Mouse (Mus musculus): ENCODE results near the gene Gm20431. TPM values are rescaled to one million over a fixed set of nuclear protein-coding genes. Genes with fewer than 3 reads are reported as not detected.
A peak's percentile ranks its signal among the peaks of the same experiment; 100 is the strongest.

The Gm20431 gene
- polyA plus RNA-seq, 1 experiment from 2014 or later = 8.8 TPM

DNA sequence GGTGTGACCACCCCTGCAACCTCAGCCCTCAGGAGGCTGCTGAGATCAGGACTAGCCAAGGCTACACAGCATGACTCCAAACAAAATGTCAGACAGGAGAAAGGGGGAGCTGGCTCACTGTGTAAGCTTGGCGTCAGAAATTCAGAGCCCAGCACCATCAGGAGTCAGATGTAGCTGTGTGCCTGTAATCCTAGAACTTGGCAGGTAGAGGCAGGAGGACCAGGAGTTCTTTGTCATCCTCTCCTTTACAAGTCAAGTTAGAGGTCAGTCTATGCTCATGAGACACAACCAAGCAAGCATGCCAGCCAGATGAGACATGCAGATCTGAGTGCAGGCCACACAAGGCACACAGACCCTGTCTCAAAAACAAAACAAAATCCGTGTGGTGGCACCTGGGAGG, 35.6 kb downstream of the Gm20431 start:
- no peak for TF ChIP-seq CTCF (IDR thresholded peaks at IDR 0.05; ENCODE audit: low read depth)
- 58% methylated on average over 2 of the region's 2 CpGs for WGBS

DNA sequence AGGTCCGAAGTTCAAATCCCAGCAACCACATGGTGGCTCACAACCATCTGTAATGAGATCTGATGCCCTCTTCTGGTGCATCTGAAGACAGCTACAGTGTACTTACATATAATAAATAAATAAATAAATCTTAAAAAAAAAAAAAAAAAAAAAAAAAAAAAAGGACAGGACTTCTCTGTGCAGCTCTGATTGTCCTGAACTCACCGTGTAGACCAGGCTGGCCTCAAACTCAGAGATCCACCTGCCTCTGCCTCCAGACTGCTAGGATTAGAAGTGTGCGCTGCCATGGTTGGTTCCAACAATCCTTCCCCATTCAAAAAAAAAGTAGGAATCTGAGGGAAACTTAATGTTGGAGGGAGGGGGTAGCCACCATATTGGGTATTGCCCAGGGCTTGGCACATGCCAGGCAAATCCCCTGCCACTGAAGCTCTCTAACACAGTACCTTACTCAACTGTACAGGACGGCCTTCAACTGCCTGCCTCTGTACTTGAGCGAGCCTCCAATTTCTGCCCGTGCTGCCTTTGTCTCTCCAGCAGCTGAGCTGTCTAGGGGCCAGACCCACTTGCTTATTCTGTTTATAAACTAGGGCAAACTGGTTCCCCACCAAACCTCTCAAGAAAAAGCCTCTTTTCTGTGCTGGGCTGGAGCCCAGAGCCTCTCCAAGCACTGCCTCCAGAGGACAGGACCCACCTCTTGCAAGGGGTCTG, 36.8 kb downstream of the Gm20431 start:
- no peak for TF ChIP-seq CTCF (IDR thresholded peaks at IDR 0.05; ENCODE audit: low read depth)
- no peak for ATAC-seq
- no peak overlapping the region for H3K27ac ChIP-seq (ENCODE audit: low read depth, low read length)
- no peaks in the 10 kb centered on the region for H3K27me3 ChIP-seq (replicated peaks; ENCODE audit: control insufficient read depth, insufficient read depth, low read length)
- no peak overlapping the region for H3K9ac ChIP-seq (ENCODE audit: low read depth, low read length)
- peaks cover 13% of the 10 kb centered on the region for H3K4me1 ChIP-seq (replicated peaks; ENCODE audit: control insufficient read depth, insufficient read depth, low read length)
- H3K9me3 ChIP-seq (ENCODE audit: control insufficient read depth) = no peaks in the 10 kb centered on the region
- H3K36me3 ChIP-seq (ENCODE audit: control insufficient read depth, insufficient read depth) = peaks cover 18% of the 10 kb centered on the region
- whole genome bisulfite sequencing = 80% methylated on average over 6 of the region's 6 CpGs
- H3K4me3 ChIP-seq (ENCODE audit: low read depth, low read length) = no peak overlapping the region
- H3K4me2 ChIP-seq (replicated peaks; ENCODE audit: low read depth) = no peak overlapping the region

More for the DNA sequence above, 35.6 kb downstream of the Gm20431 start:
- Histone ChIP-seq H3K4me1 (replicated peaks; ENCODE audit: control insufficient read depth, insufficient read depth, low read length) (peaks cover 21% of the 10 kb centered on the region), H3K9me3 (ENCODE audit: control insufficient read depth) (no peaks in the 10 kb centered on the region), H3K36me3 (ENCODE audit: control insufficient read depth, insufficient read depth) (peaks cover 18% of the 10 kb centered on the region), H3K27ac (ENCODE audit: low read depth, low read length) (no peak overlapping the region), H3K4me2 (replicated peaks; ENCODE audit: low read depth) (no peak overlapping the region), H3K27me3 (replicated peaks; ENCODE audit: control insufficient read depth, insufficient read depth, low read length) (no peaks in the 10 kb centered on the region), H3K9ac (ENCODE audit: low read depth, low read length) (no peak overlapping the region), H3K4me3 (ENCODE audit: low read depth, low read length) (no peak overlapping the region)
- no peak for ATAC-seq

DNA sequence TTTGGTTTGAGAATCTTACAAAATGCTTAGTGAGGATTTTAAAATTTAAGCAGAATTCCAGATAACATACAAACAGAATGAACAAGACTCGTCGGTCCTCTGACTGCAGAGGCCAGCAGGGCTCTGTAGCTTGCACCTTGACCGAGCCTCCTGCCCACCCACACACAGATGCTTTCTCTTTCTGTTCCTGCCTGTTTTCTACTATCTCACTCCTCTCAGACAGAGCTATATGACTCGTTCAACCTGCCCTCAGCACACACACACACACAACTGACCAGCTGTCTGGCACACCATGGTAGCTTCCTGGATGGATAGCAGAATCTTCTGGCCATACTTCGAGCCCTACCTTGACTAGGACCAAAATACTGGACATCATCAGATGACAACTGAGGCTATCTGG, 38.3 kb downstream of the Gm20431 start:
- ATAC-seq = peak; percentile 70
- Histone ChIP-seq H3K9me3 (ENCODE audit: control insufficient read depth) (no peaks in the 10 kb centered on the region), H3K27me3 (replicated peaks; ENCODE audit: control insufficient read depth, insufficient read depth, low read length) (no peaks in the 10 kb centered on the region), H3K27ac (ENCODE audit: low read depth, low read length) (peak overlapping the region; percentile 46; the same call in 1 of the 2 replicates), H3K36me3 (ENCODE audit: control insufficient read depth, insufficient read depth) (peaks cover 12% of the 10 kb centered on the region), H3K4me1 (replicated peaks; ENCODE audit: control insufficient read depth, insufficient read depth, low read length) (peaks cover 7% of the 10 kb centered on the region; the same call in 1 of the 2 replicates), H3K9ac (ENCODE audit: low read depth, low read length) (no peak overlapping the region), H3K4me3 (ENCODE audit: low read depth, low read length) (no peak overlapping the region), H3K4me2 (replicated peaks; ENCODE audit: low read depth) (no peak overlapping the region)
- TF ChIP-seq CTCF (IDR thresholded peaks at IDR 0.05; ENCODE audit: low read depth) = no peak
- WGBS = 43% methylated on average over 5 of the region's 5 CpGs

DNA sequence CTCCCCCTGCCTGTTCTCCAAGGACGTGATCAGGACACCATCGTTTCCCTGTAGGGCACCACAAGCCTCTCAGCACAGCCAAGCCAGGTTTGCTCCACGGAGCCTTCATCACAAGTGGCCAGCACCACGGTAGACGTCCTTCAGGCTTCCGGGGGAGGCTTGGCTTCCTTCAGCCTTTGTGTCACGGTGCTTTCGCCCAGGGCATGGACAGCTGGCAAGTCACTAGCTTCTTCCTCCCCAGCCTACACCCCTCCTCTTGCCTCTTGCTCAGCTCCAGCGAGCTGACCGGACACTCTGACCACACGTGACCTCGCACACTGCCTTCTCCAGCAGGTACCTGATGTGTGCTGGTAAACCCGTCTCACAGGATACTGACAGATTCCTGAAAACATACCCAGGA, 38.9 kb downstream of the Gm20431 start:
- H3K9me3 ChIP-seq (ENCODE audit: control insufficient read depth) = no peaks in the 10 kb centered on the region
- peaks cover 7% of the 10 kb centered on the region; the same call in 1 of the 2 replicates for H3K4me1 ChIP-seq (replicated peaks; ENCODE audit: control insufficient read depth, insufficient read depth, low read length)
- H3K36me3 ChIP-seq (ENCODE audit: control insufficient read depth, insufficient read depth) = peaks cover 8% of the 10 kb centered on the region
- WGBS = 72% methylated on average over 13 of the region's 13 CpGs
- H3K27me3 ChIP-seq (replicated peaks; ENCODE audit: control insufficient read depth, insufficient read depth, low read length) = no peaks in the 10 kb centered on the region
- no peak overlapping the region for H3K9ac ChIP-seq (ENCODE audit: low read depth, low read length)
- no peak; the same call in 1 of the 2 replicates for ATAC-seq
- no peak overlapping the region for H3K4me2 ChIP-seq (replicated peaks; ENCODE audit: low read depth)
- H3K27ac ChIP-seq (ENCODE audit: low read depth, low read length) = peak overlapping the region; percentile 35; the same call in 1 of the 2 replicates
- TF ChIP-seq CTCF (IDR thresholded peaks at IDR 0.05; ENCODE audit: low read depth) = no peak
- no peak overlapping the region for H3K4me3 ChIP-seq (ENCODE audit: low read depth, low read length)

DNA sequence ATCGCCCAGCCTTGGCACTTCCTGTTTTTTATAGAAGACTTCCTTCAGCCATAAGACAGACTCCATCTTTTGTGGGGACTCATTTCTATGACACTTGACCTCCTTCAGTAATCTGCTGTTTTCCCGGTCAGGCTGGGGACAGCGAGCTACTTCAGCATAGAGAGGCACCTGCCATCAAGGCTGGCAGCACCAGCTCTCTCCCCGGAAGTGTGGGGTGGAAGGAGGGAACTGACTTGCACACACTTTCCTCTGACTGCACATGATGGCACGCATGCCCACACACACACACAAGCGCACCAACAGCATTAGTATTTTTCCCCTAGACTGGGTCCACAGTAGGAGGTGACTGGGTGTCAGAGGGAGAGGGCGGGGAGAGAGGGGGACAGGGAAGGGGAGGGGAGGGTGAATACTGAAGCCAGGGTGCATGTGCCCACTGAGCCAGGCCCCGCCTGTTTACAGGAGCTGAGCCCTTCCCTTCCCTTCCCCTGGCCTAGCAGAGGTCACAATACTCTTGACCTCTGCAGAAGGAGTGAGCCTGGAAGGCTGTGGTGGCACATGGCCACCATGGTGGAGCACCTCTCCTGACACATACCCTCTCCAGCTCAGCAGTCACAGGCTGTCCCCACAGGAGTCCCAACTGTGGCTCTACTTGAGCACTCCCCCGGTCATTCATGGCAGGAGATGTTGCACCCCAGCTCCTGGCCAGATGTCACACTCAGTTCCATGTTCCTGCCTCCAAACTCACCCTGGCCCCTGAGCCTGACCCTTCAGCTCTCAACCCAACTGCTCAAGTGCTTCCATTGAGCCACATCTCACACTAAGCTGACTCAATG, 39.8 kb downstream of the Gm20431 start:
- H3K36me3 ChIP-seq (ENCODE audit: control insufficient read depth, insufficient read depth) = peaks cover 11% of the 10 kb centered on the region
- no peaks in the 10 kb centered on the region for H3K9me3 ChIP-seq (ENCODE audit: control insufficient read depth)
- H3K27me3 ChIP-seq (replicated peaks; ENCODE audit: control insufficient read depth, insufficient read depth, low read length) = no peaks in the 10 kb centered on the region
- no peak overlapping the region; the same call in 1 of the 2 replicates for H3K27ac ChIP-seq (ENCODE audit: low read depth, low read length)
- peaks cover 7% of the 10 kb centered on the region; the same call in 1 of the 2 replicates for H3K4me1 ChIP-seq (replicated peaks; ENCODE audit: control insufficient read depth, insufficient read depth, low read length)
- no peak for ATAC-seq
- H3K4me3 ChIP-seq (ENCODE audit: low read depth, low read length) = no peak overlapping the region
- no peak for TF ChIP-seq CTCF (IDR thresholded peaks at IDR 0.05; ENCODE audit: low read depth)
- H3K4me2 ChIP-seq (replicated peaks; ENCODE audit: low read depth) = no peak overlapping the region
- WGBS = 71% methylated on average over 8 of the region's 9 CpGs
- no peak overlapping the region for H3K9ac ChIP-seq (ENCODE audit: low read depth, low read length)

DNA sequence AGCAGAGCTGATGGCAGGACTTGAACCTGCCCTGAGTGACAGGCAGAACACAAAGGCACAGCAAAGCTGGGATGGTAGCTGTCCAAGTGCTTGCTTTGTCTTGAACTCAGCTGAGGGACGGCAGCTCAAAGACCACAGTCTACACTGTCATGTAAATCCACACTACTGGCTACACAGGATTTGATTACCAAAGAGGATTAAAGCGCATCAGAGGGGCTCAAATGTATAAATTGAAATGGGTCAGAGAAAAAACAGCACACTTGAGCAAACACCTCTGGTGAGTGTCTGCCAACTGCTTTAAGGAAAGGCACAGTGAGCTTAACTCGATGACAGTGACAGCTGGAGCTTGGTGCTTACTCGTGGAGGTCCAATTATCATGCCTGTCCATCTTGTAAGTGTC, 43.8 kb downstream of the Gm20431 start:
- no peak for ATAC-seq
- peaks cover 36% of the 10 kb centered on the region for H3K36me3 ChIP-seq (ENCODE audit: control insufficient read depth, insufficient read depth)
- no peaks in the 10 kb centered on the region for H3K27me3 ChIP-seq (replicated peaks; ENCODE audit: control insufficient read depth, insufficient read depth, low read length)
- no peak overlapping the region for H3K4me3 ChIP-seq (ENCODE audit: low read depth, low read length)
- no peak overlapping the region for H3K9ac ChIP-seq (ENCODE audit: low read depth, low read length)
- peaks cover 3% of the 10 kb centered on the region; the same call in 1 of the 2 replicates for H3K4me1 ChIP-seq (replicated peaks; ENCODE audit: control insufficient read depth, insufficient read depth, low read length)
- 81% methylated on average over 4 of the region's 4 CpGs for WGBS
- H3K27ac ChIP-seq (ENCODE audit: low read depth, low read length) = no peak overlapping the region
- no peak for TF ChIP-seq CTCF (IDR thresholded peaks at IDR 0.05; ENCODE audit: low read depth)
- no peak overlapping the region for H3K4me2 ChIP-seq (replicated peaks; ENCODE audit: low read depth)
- H3K9me3 ChIP-seq (ENCODE audit: control insufficient read depth) = no peaks in the 10 kb centered on the region
